Mouse (Mus musculus): ENCODE results near the gene Zfp936.
"Not testable (repeated sequence)": the region's sequence is repeated elsewhere in the genome, so short reads cannot be mapped to it uniquely, and the experiment has no call there.

Zfp936 gene

GRCm38 (mm10) chr7:43113929-43114328, at the start of gene Zfp936:
Gene Zfp936 (plus strand): TSS chr7:43114229.
- not testable (repeated sequence) for DNase-seq (ENCODE audit: low read depth, low spot score)

GRCm38 (mm10) chr7:43077831-43078230, 36.2 kb upstream of the Zfp936 start:
- DNase-seq (ENCODE audit: low read depth, low spot score): peak; percentile 95

GRCm38 (mm10) chr7:43128691-43129090, 14.7 kb downstream of the Zfp936 start:
- DNase-seq (ENCODE audit: low read depth, low spot score): peak; percentile 59

- DNase-seq (ENCODE audit: low read depth, low spot score): peak; percentile 61
These were observed 50.1 kb downstream of the Zfp936 start for GRCm38 (mm10) chr7:43164121-43164520.

- peak; percentile 96 for DNase-seq (ENCODE audit: low read depth, low spot score)
These were observed 53.1 kb downstream of the Zfp936 start for GRCm38 (mm10) chr7:43167101-43167500.

GRCm38 (mm10) chr7:43167811-43168210, 53.8 kb downstream of the Zfp936 start:
- peak; percentile 69 for DNase-seq (ENCODE audit: low read depth, low spot score)

GRCm38 (mm10) chr7:43168212-43168611, 54.2 kb downstream of the Zfp936 start:
- DNase-seq (ENCODE audit: low read depth, low spot score): peak; percentile 83

GRCm38 (mm10) chr7:43177003-43177702, 63.1 kb downstream of the Zfp936 start:
- peak; percentile 98 for DNase-seq (ENCODE audit: low read depth, low spot score)

- peak; percentile 92 for DNase-seq (ENCODE audit: low read depth, low spot score)
These were observed 99.8 kb downstream of the Zfp936 start for GRCm38 (mm10) chr7:43213781-43214180.

Data from ZHBTc4 (cell line).